Mouse (Mus musculus): ENCODE measurements around the gene Ccdc141. TPM values are rescaled to one million over a fixed set of nuclear protein-coding genes. Genes with fewer than 3 reads are reported as not detected.

Gene Ccdc141
- polyA plus RNA-seq, 1 experiment from 2014 or later: 2.5 TPM

DNA sequence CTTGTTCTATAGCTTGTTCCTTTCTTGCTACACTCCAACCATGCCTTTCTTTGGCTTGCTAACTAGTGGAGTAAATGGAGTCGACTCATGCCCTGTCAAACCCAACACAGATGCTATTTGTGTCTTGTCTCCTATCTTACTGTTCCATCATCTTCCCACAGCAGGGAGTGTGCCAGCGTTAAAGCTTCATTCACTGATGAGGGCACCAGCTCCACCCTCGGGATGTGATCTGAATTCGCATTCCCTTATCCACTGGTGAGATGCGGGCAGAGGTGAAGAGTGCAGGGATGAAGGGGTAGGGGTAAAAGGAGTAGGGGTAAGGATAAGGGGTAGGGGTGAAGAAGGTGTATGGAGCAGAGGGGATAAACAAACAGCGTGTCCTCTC, 12.6 kb upstream of the Ccdc141 start:
- no peaks in the 10 kb centered on the region for H3K9me3 ChIP-seq (ENCODE audit: control insufficient read depth, low read length)
- H3K4me2 ChIP-seq: no peak overlapping the region
- no peak for ATAC-seq (ENCODE audit: low FRiP score)
- no peaks in the 10 kb centered on the region for H3K27me3 ChIP-seq (ENCODE audit: control insufficient read depth, insufficient read depth, low read length)
- 86% methylated on average over 6 of the region's 6 CpGs for WGBS
- no peak overlapping the region for H3K9ac ChIP-seq (ENCODE audit: low read length)
- no peaks in the 10 kb centered on the region for H3K4me1 ChIP-seq (ENCODE audit: control insufficient read depth, insufficient read depth, low read length)
- H3K27ac ChIP-seq (ENCODE audit: low read depth, low read length): no peak overlapping the region
- no peak overlapping the region for H3K4me3 ChIP-seq (ENCODE audit: low read depth, low read length)
- no peaks in the 10 kb centered on the region for H3K36me3 ChIP-seq (ENCODE audit: control insufficient read depth, insufficient read depth, low read length)
- peak; percentile 64 for DNase-seq (ENCODE audit: low spot score, missing footprints)

DNA sequence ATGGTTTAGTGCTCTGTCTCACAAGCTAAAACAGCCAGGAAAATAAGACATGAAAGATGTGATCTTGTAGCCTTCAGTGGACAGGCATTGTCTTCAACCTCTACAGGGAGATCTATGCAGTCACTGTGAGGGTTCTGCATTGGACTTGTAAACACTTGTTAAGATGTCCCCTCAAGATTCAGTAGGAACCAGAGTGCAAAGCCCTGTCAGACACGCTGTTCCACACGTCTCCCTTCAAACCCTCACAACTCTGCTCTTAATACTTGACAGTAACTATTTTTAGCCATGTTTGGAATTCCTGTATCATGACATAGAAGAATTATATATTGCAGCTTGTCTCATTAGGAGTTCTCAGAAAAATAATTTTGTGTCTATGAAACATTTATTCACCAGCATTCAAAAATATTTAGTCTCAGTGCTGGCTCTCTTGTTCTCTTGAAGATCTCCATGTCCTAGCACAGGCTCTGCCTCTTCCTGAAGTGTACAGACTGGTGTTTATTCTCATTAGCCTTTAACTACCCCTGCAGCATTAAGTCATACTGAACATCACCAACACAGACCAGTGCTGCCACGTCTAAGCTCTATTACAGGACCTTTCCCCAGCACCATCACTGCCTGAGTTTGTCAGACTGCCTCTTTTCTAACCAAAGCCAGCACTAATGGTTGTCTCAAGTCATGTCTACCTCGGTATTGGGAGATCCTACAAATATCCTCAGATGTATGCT, 12.0 kb upstream of the Ccdc141 start:
- no peak overlapping the region for H3K9ac ChIP-seq (ENCODE audit: low read length)
- no peaks in the 10 kb centered on the region for H3K9me3 ChIP-seq (ENCODE audit: control insufficient read depth, low read length)
- WGBS: 86% methylated on average over 4 of the region's 4 CpGs
- no peak overlapping the region for H3K4me2 ChIP-seq
- DNase-seq (ENCODE audit: low spot score, missing footprints) (peak; percentile 56), ATAC-seq (ENCODE audit: low FRiP score) (no peak)
- H3K4me3 ChIP-seq (ENCODE audit: low read depth, low read length): no peak overlapping the region
- no peak overlapping the region for H3K27ac ChIP-seq (ENCODE audit: low read depth, low read length)
- no peaks in the 10 kb centered on the region for H3K36me3 ChIP-seq (ENCODE audit: control insufficient read depth, insufficient read depth, low read length)
- no peaks in the 10 kb centered on the region for H3K27me3 ChIP-seq (ENCODE audit: control insufficient read depth, insufficient read depth, low read length)
- H3K4me1 ChIP-seq (ENCODE audit: control insufficient read depth, insufficient read depth, low read length): no peaks in the 10 kb centered on the region

DNA sequence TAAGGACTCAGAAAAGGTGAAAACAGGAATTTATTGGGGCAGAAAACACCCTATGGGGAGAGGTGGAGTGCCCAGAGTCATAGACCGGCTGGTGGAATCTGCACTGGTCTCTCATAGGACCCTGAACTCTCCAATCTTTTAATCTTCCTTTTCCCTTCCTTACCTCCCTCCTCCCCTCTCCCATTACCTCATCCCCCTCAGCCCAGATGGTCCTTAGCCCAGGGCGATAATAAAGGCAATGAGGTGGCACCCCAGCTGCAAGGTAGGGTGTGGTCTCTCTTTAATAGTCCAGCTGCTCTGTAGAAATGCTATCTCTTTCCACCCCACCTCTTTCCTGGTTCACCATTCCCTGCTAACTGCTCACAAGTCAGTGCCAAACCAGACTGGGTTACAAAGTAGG, 7.0 kb upstream of the Ccdc141 start:
- Histone ChIP-seq H3K4me1 (ENCODE audit: control insufficient read depth, insufficient read depth, low read length) (peaks cover under 1% of the 10 kb centered on the region; the same call in 1 of the 2 replicates), H3K4me2 (no peak overlapping the region), H3K27ac (ENCODE audit: low read depth, low read length) (no peak overlapping the region), H3K9ac (ENCODE audit: low read length) (no peak overlapping the region), H3K27me3 (ENCODE audit: control insufficient read depth, insufficient read depth, low read length) (no peaks in the 10 kb centered on the region), H3K36me3 (ENCODE audit: control insufficient read depth, insufficient read depth, low read length) (no peaks in the 10 kb centered on the region), H3K9me3 (ENCODE audit: control insufficient read depth, low read length) (no peaks in the 10 kb centered on the region), H3K4me3 (ENCODE audit: low read depth, low read length) (no peak overlapping the region)
- peak; percentile 37 for DNase-seq (ENCODE audit: low spot score, missing footprints)
- 83% methylated on average over 2 of the region's 2 CpGs for WGBS
- ATAC-seq (ENCODE audit: low FRiP score): peak; percentile 12; the same call in 1 of the 2 replicates

DNA sequence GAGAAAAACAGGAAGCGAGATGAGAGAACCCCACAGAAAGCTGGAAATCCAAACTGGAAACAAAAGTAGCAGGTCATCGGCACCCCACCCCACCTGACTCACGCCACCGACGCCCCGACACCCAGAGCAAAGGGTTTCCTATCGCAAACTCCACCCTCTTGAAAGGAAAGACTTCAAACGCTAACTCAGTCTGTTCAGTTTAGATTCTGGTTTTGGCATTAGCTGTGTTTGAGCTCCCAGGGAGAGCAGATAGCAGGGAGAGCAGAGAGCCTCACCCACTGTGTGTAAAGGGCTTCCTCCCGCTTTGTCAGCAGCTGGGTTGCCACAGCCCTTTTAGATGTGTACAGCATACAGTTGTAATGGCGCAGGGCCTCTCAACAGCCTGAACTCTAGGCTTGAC, 6.0 kb upstream of the Ccdc141 start:
- Histone ChIP-seq H3K27me3 (ENCODE audit: control insufficient read depth, insufficient read depth, low read length) (no peaks in the 10 kb centered on the region), H3K9ac (ENCODE audit: low read length) (no peak overlapping the region), H3K27ac (ENCODE audit: low read depth, low read length) (no peak overlapping the region), H3K4me1 (ENCODE audit: control insufficient read depth, insufficient read depth, low read length) (peaks cover 11% of the 10 kb centered on the region), H3K36me3 (ENCODE audit: control insufficient read depth, insufficient read depth, low read length) (no peaks in the 10 kb centered on the region), H3K9me3 (ENCODE audit: control insufficient read depth, low read length) (no peaks in the 10 kb centered on the region), H3K4me2 (no peak overlapping the region), H3K4me3 (ENCODE audit: low read depth, low read length) (no peak overlapping the region)
- WGBS: 68% methylated on average over 10 of the region's 10 CpGs
- no peak for ATAC-seq (ENCODE audit: low FRiP score)
- no peak for DNase-seq (ENCODE audit: low spot score, missing footprints)

DNA sequence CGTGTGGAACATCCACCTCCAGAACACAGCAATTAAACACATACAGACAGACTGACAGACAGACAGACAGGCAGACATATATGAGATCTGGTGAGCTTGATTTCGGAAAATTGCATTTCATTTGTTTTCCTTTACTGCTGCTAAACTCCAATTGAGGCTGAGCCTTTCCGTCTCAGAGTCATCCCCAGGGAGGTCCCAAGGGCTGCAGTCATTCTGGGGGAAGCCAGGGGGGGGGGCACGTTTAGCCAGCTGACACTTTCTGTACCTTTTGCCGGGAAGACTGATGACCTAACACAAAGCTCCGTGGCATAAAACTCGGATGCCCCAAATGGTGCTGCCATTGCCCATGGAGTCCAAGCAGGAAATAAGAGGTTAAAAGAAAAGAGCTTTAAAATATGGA, 5.0 kb upstream of the Ccdc141 start:
- Histone ChIP-seq H3K4me3 (ENCODE audit: low read depth, low read length) (no peak overlapping the region), H3K9me3 (ENCODE audit: control insufficient read depth, low read length) (no peaks in the 10 kb centered on the region), H3K4me2 (no peak overlapping the region), H3K27ac (ENCODE audit: low read depth, low read length) (no peak overlapping the region), H3K36me3 (ENCODE audit: control insufficient read depth, insufficient read depth, low read length) (no peaks in the 10 kb centered on the region), H3K27me3 (ENCODE audit: control insufficient read depth, insufficient read depth, low read length) (no peaks in the 10 kb centered on the region), H3K9ac (ENCODE audit: low read length) (no peak overlapping the region), H3K4me1 (ENCODE audit: control insufficient read depth, insufficient read depth, low read length) (peaks cover 20% of the 10 kb centered on the region)
- DNase-seq (ENCODE audit: low spot score, missing footprints) (peak; percentile 84), ATAC-seq (ENCODE audit: low FRiP score) (no peak)
- WGBS: 73% methylated on average over 7 of the region's 7 CpGs

DNA sequence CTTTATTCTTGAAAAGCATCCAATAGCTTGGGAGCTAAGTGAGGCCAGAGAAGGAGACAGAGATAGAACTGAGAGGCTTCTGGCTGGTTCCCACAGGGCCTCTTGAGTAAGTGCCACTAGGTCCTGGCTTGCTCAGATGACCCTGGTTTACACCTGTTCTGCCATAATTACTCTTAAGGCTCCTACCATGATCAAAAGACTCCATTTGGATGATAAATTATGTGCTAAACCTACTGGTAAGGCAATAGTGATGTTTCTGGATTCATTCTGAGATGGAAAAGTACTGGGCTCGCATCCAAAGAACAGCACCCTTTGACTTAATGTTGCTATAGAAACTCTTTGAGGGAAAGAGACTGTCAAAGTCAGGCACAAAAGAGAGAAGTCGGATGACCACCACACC, 3.9 kb upstream of the Ccdc141 start:
- H3K4me1 ChIP-seq (ENCODE audit: control insufficient read depth, insufficient read depth, low read length): peaks cover 26% of the 10 kb centered on the region
- H3K4me2 ChIP-seq: no peak overlapping the region
- H3K36me3 ChIP-seq (ENCODE audit: control insufficient read depth, insufficient read depth, low read length): no peaks in the 10 kb centered on the region
- DNase-seq (ENCODE audit: low spot score, missing footprints) (peak; percentile 77), ATAC-seq (ENCODE audit: low FRiP score) (no peak)
- no peak overlapping the region for H3K4me3 ChIP-seq (ENCODE audit: low read depth, low read length)
- H3K27me3 ChIP-seq (ENCODE audit: control insufficient read depth, insufficient read depth, low read length): no peaks in the 10 kb centered on the region
- no peaks in the 10 kb centered on the region for H3K9me3 ChIP-seq (ENCODE audit: control insufficient read depth, low read length)
- no peak overlapping the region for H3K27ac ChIP-seq (ENCODE audit: low read depth, low read length)
- WGBS: 66% methylated on average over 2 of the region's 2 CpGs
- H3K9ac ChIP-seq (ENCODE audit: low read length): no peak overlapping the region

DNA sequence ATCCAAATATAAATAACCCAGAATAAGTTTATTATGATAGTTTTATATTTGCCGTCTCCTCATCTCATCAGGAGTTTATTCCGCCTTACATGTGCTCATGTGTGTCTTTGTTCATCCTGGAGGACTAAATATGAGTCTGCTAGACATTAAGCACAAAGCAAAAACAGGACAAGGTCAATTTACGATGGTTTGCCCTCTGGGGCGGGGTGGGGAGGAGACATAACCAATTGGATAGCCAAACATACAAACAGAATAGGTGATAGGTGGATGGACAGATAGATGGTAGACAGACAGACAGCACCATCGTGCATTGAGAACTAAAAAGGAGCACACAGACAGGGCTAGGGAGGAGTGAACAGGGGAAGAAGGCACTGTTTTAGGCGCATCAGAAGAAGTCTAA, 3.4 kb upstream of the Ccdc141 start:
- 93% methylated on average over 6 of the region's 6 CpGs for WGBS
- H3K27ac ChIP-seq (ENCODE audit: low read depth, low read length): no peak overlapping the region
- H3K4me1 ChIP-seq (ENCODE audit: control insufficient read depth, insufficient read depth, low read length): peaks cover 26% of the 10 kb centered on the region
- H3K4me2 ChIP-seq: no peak overlapping the region
- H3K27me3 ChIP-seq (ENCODE audit: control insufficient read depth, insufficient read depth, low read length): no peaks in the 10 kb centered on the region
- peak; percentile 66 for DNase-seq (ENCODE audit: low spot score, missing footprints)
- H3K9me3 ChIP-seq (ENCODE audit: control insufficient read depth, low read length): no peaks in the 10 kb centered on the region
- H3K36me3 ChIP-seq (ENCODE audit: control insufficient read depth, insufficient read depth, low read length): no peaks in the 10 kb centered on the region
- no peak overlapping the region for H3K9ac ChIP-seq (ENCODE audit: low read length)
- ATAC-seq (ENCODE audit: low FRiP score): no peak
- no peak overlapping the region for H3K4me3 ChIP-seq (ENCODE audit: low read depth, low read length)

DNA sequence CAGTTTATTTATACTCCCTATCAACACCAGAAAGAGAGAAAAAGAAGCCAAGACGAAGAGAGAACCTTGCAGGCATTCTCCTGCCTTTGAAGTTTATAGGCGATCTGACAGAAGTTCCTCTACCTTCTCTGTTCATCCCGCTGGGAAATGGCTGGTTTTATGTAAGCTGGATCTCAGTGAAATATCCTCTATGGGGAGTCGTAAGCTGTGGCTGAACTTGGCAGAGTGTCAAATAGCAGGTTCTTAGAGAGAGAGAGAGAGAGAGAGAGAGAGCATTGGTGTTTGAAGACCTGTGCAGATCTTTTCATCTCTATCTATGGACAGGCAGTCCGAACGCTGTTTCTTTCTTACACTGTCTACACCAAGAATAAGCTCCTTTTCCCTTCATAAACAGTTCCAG, 2.9 kb upstream of the Ccdc141 start:
- WGBS: 77% methylated on average over 6 of the region's 6 CpGs
- no peak for ATAC-seq (ENCODE audit: low FRiP score)
- Histone ChIP-seq H3K27ac (ENCODE audit: low read depth, low read length) (no peak overlapping the region), H3K9ac (ENCODE audit: low read length) (no peak overlapping the region), H3K4me1 (ENCODE audit: control insufficient read depth, insufficient read depth, low read length) (peaks cover 26% of the 10 kb centered on the region), H3K4me2 (no peak overlapping the region), H3K9me3 (ENCODE audit: control insufficient read depth, low read length) (no peaks in the 10 kb centered on the region), H3K36me3 (ENCODE audit: control insufficient read depth, insufficient read depth, low read length) (no peaks in the 10 kb centered on the region), H3K27me3 (ENCODE audit: control insufficient read depth, insufficient read depth, low read length) (no peaks in the 10 kb centered on the region), H3K4me3 (ENCODE audit: low read depth, low read length) (no peak overlapping the region)
- DNase-seq (ENCODE audit: low spot score, missing footprints): peak; percentile 44

DNA sequence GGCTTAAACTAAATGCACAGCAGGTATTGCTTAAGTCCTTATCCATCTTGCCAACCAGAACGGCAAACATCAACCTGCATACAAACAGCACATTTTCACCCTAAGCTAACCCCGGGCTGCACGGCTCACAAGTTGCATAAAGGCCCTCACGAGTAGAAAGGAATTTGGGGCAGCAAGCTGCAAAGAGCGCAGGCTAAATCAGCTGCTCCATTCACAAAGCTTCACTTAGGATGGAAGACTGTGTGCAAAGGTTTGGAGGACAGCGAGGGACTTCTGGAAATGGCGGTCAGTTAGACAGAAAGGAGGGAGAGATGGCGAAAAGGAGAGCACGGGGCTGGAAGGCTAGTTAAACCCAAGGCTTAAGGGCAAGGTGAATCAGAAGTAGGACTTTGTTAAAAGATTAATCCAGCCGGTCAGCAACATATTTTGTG, 1.8 kb upstream of the Ccdc141 start:
- H3K4me2 ChIP-seq: peak overlapping the region; percentile 40
- ATAC-seq (ENCODE audit: low FRiP score) (peak; percentile 8; the same call in 1 of the 2 replicates), DNase-seq (ENCODE audit: low spot score, missing footprints) (peak; percentile 96)
- no peaks in the 10 kb centered on the region for H3K36me3 ChIP-seq (ENCODE audit: control insufficient read depth, insufficient read depth, low read length)
- no peak overlapping the region for H3K27ac ChIP-seq (ENCODE audit: low read depth, low read length)
- H3K4me3 ChIP-seq (ENCODE audit: low read depth, low read length): no peak overlapping the region
- H3K9ac ChIP-seq (ENCODE audit: low read length): no peak overlapping the region
- H3K27me3 ChIP-seq (ENCODE audit: control insufficient read depth, insufficient read depth, low read length): no peaks in the 10 kb centered on the region
- H3K9me3 ChIP-seq (ENCODE audit: control insufficient read depth, low read length): no peaks in the 10 kb centered on the region
- peaks cover 26% of the 10 kb centered on the region for H3K4me1 ChIP-seq (ENCODE audit: control insufficient read depth, insufficient read depth, low read length)
- 15% methylated on average over 10 of the region's 10 CpGs for WGBS

All from midbrain, embryonic 11.5 days (tissue).